Mouse (Mus musculus): ENCODE measurements around the gene Col9a3. TPM values are rescaled to one million over a fixed set of nuclear protein-coding genes. Genes with fewer than 3 reads are reported as not detected.

The Col9a3 gene
- total and polyA plus RNA-seq, 3 experiments = 0.15 to 0.56 TPM; not detected in 1

DNA sequence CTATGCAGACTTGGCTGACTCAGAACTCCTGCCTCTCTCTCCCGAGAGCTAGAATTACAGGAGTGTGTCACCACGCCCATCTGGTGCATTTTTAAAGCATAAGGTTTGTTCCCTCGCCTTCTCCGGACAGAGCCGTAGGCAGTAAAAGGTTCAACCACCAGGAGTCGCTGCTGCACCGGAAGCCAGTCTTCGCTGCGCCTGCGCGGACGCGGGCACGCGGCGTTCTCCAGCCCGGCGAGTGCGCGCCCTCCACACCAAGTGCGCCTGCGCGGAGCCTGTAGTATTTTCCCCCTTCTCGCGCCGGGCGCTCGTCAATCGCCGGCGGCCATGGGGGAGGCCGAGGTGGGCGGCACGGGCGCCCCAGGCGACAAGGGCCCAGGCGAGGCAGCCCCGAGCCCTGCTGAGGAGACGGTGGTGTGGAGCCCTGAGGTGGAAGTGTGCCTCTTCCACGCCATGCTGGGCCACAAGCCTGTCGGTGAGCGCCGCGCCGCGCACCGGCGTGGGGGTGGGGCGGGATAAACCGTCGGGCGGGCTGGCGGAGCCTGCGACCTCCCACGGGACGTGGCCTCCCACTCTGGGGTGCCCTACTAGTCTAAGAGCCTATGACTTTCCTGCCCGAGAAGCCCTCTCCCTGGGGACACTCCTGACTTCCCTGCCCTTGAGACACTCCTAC is 15.0 kb upstream of the Col9a3 start (continued):
- no peak for TF ChIP-seq KAT2A (conservative IDR thresholded peaks at IDR 0.05; ENCODE audit: low read depth, low read length)

DNA sequence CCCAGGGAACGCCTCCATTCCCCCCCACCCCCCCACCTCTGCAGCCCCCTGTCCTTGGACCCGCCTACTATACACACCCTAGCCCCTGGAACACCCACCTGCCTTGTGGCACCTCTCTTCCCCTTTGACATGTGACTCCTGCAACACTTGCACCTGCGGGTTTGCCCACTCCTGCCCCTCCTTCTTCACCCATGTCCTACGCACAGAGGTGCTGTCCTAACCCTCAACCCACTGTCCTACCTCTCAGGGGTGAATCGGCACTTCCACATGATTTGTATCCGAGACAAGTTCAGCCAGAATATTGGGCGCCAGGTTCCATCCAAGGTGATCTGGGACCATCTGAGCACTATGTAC is 14.5 kb upstream of the Col9a3 start:
- DNase-seq (ENCODE audit: low read depth, low spot score) = peak; percentile 31
- no peaks in the 10 kb centered on the region for H3K27me3 ChIP-seq (ENCODE audit: control insufficient read depth in 1 of 2, insufficient read depth in 2 of 2, low read length in 2 of 2)
- peaks cover 0 to 20% of the 10 kb centered on the region in 2 experiments; a peak in 3 of 4 replicates for H3K36me3 ChIP-seq (ENCODE audit: control insufficient read depth in 1 of 2, insufficient read depth in 2 of 2, low read length in 2 of 2)

DNA sequence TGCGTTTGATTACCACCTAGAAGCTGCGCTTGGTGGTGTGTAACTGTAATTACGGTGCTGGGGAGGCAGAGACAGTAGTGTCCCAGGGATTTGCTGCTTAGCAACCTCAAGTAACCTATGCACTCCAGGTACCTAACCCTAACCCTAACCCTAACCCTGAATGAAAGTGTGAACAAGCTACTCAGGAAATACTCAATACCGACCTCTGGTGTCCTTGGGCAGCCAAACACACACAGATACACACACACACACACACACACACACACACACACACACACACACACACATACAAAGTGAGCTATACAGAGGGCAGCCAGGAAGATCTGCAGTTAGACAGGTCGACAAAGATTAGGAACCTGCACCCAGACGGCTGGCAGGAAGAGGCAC is 8.9 kb upstream of the Col9a3 start:
- TF ChIP-seq CTCF (IDR thresholded peaks at IDR 0.05 in 2 of 3, conservative IDR thresholded peaks at IDR 0.05 in 1 of 3; ENCODE audit: control insufficient read depth in 1 of 3, insufficient read depth in 1 of 3, low read depth in 2 of 3, low read length in 3 of 3, poor library complexity in 1 of 3, severe bottlenecking in 1 of 3) (peak in 1 of 3 experiments; percentile 39; a peak in 2 of 6 replicates), MAZ (IDR thresholded peaks at IDR 0.05; ENCODE audit: low read depth, low read length) (no peak), MYC (IDR thresholded peaks at IDR 0.05; ENCODE audit: low read depth, low read length) (no peak)
- Histone ChIP-seq H3K36me3 (ENCODE audit: control insufficient read depth in 1 of 2, insufficient read depth in 2 of 2, low read length in 2 of 2) (peaks cover 0 to 2% of the 10 kb centered on the region in 2 experiments; a peak in 2 of 4 replicates), H3K9me3 (replicated peaks; ENCODE audit: insufficient read depth, low read length) (no peaks in the 10 kb centered on the region), H3K9ac (ENCODE audit: control insufficient read depth, low read depth, low read length, poor library complexity, severe bottlenecking) (peak overlapping the region; percentile 98), H3K79me2 (ENCODE audit: control insufficient read depth, insufficient read depth, low read length, poor library complexity) (peaks cover 20% of the 10 kb centered on the region), H3K27ac (ENCODE audit: control insufficient read depth, low read depth, low read length) (peak overlapping the region; percentile 33; the same call in 1 of the 2 replicates), H3K4me1 (ENCODE audit: control insufficient read depth in 1 of 2, insufficient read depth in 2 of 2, low read length in 2 of 2) (peaks cover 0 to 4% of the 10 kb centered on the region in 2 experiments; a peak in 2 of 4 replicates), H3K4me3 (ENCODE audit: control insufficient read depth in 1 of 2, insufficient read depth in 1 of 2, low read depth in 2 of 2, low read length in 2 of 2) (peak overlapping the region; percentile 100), H3K27me3 (ENCODE audit: control insufficient read depth in 1 of 2, insufficient read depth in 2 of 2, low read length in 2 of 2) (no peaks in the 10 kb centered on the region)
- no peak for DNase-seq (ENCODE audit: low read depth, low spot score)

More for the DNA sequence above, 14.5 kb upstream of the Col9a3 start:
- Histone ChIP-seq H3K4me1 (ENCODE audit: control insufficient read depth in 1 of 2, insufficient read depth in 2 of 2, low read length in 2 of 2) (peaks cover 5 to 22% of the 10 kb centered on the region in 2 experiments), H3K4me3 (ENCODE audit: control insufficient read depth in 1 of 2, insufficient read depth in 1 of 2, low read depth in 2 of 2, low read length in 2 of 2) (peak overlapping the region; percentile 63 to 84), H3K27ac (ENCODE audit: control insufficient read depth, low read depth, low read length) (no peak overlapping the region), H3K79me2 (ENCODE audit: control insufficient read depth, insufficient read depth, low read length, poor library complexity) (peaks cover 14% of the 10 kb centered on the region), H3K9me3 (replicated peaks; ENCODE audit: insufficient read depth, low read length) (no peaks in the 10 kb centered on the region), H3K9ac (ENCODE audit: control insufficient read depth, low read depth, low read length, poor library complexity, severe bottlenecking) (peak overlapping the region; percentile 96)
- no peak for TF ChIP-seq CHD1 (IDR thresholded peaks at IDR 0.05; ENCODE audit: low read depth, low read length)
- TF ChIP-seq MAX (IDR thresholded peaks at IDR 0.05; ENCODE audit: low read length) = peak; percentile 17; the same call in 1 of the 2 replicates
- TF ChIP-seq ELF1 (IDR thresholded peaks at IDR 0.05; ENCODE audit: low read depth, low read length) = no peak
- no peak for TF ChIP-seq NRF1 (IDR thresholded peaks at IDR 0.05; ENCODE audit: insufficient read depth, low read depth, low read length, poor library complexity, severe bottlenecking)
- TF ChIP-seq BHLHE40 (IDR thresholded peaks at IDR 0.05; ENCODE audit: borderline replicate concordance, low read depth, low read length) = no peak
- no peak for TF ChIP-seq MEF2A (IDR thresholded peaks at IDR 0.05; ENCODE audit: extremely low read depth, insufficient replicate concordance, low read depth, low read length, poor library complexity, severe bottlenecking)
- TF ChIP-seq USF1 (IDR thresholded peaks at IDR 0.05; ENCODE audit: low read depth, low read length) = peak; percentile 17; the same call in 1 of the 2 replicates
